Mouse (Mus musculus) liver, adult 2 months (tissue): Measurements from ENCODE around the gene Ktn1. TPM values are rescaled to one million over a fixed set of nuclear protein-coding genes. Genes with fewer than 3 reads are reported as not detected.

Experiments
- DNase-seq: peaks from one replicate; pipeline ENCODE4 v3.0.0-alpha.2; 2011; ENCODE audit warnings: low read depth, low spot score; ENCODE audit errors: extremely low read depth
- H3K27ac ChIP-seq: fragments of 200-500 bp; replicated peaks from 2 replicates; pipeline ENCODE4 v1.5.1; 2012; ENCODE audit warnings: low read depth, mild to moderate bottlenecking, control low read depth, inconsistent platforms, low read length; ENCODE audit not compliant: insufficient read depth
- H3K27me3 ChIP-seq: fragments of 200-500 bp; 2 replicates; pipeline ENCODE4 v1.6.1; 2012; ENCODE audit warnings: mild to moderate bottlenecking, moderate library complexity, low read length, inconsistent platforms; ENCODE audit not compliant: control insufficient read depth, insufficient read depth
- H3K36me3 ChIP-seq: fragments of 200-500 bp; 2 replicates; pipeline ENCODE4 v1.6.1; 2012; ENCODE audit warnings: low read length, inconsistent platforms; ENCODE audit not compliant: control insufficient read depth, insufficient read depth
- H3K4me1 ChIP-seq: fragments of 200-500 bp; 2 replicates; pipeline ENCODE4 v1.6.1; 2011; ENCODE audit warnings: low read length; ENCODE audit not compliant: control insufficient read depth, insufficient read depth
- H3K4me3 ChIP-seq: fragments of 200-500 bp; 2 replicates; pipeline ENCODE4 v1.5.1; 2011; ENCODE audit warnings: low read depth, mild to moderate bottlenecking, control low read depth, low read length, moderate library complexity; ENCODE audit not compliant: insufficient read depth
- H3K79me2 ChIP-seq: fragments of 200-500 bp; 2 replicates; pipeline ENCODE4 v1.6.1; 2012; ENCODE audit warnings: inconsistent platforms, mild to moderate bottlenecking, low read length, moderate library complexity; ENCODE audit not compliant: control insufficient read depth, insufficient read depth
- H3K9ac ChIP-seq: fragments of 200-500 bp; 2 replicates; pipeline ENCODE4 v1.6.1; 2012; ENCODE audit warnings: low read depth, mild to moderate bottlenecking, control low read depth, inconsistent platforms, low read length
- CTCF ChIP-seq: fragments of 200-500 bp; IDR thresholded peaks from 2 replicates; pipeline ENCODE4 v1.5.1; 2011; ENCODE audit warnings: low read depth, low read length, control low read depth
- POLR2A ChIP-seq: fragments of 200-500 bp; IDR thresholded peaks from 2 replicates; pipeline ENCODE4 v1.6.1; 2011; ENCODE audit warnings: low read length, control low read depth; ENCODE audit not compliant: insufficient read depth; ENCODE audit errors: extremely low read depth
- WGBS: fragments of 180-500 bp; shearing (Covaris S2); methylation state at CpG from one replicate; pipeline ENCODE4 v1.1.7; 2018; 5-methylcytosine and 5-hydroxymethylcytosine counted together
- polyA plus RNA-seq: library from polyadenylated mRNA; depleted of rRNA; stranded (reverse); fragments of >200 nt; gene quantifications from 2 replicates; pipeline ENCODE4 v1.2.3, GENCODE M21; 2012
- total RNA-seq: library from RNA; depleted of rRNA; stranded (reverse); fragments of >200 nt; gene quantifications from 2 replicates; pipeline ENCODE4 v1.2.3, GENCODE M21; 2014

Gene Ktn1
- total and polyA plus RNA-seq, 2 experiments = 1.9 to 18.4 TPM

- H3K9ac ChIP-seq = no peak overlapping the region
- no peaks in the 10 kb centered on the region for H3K79me2 ChIP-seq
- DNase-seq = no peak
- 64% methylated on average over 2 of the region's 2 CpGs for WGBS
- no peak overlapping the region for H3K27ac ChIP-seq
- no peak overlapping the region for H3K4me3 ChIP-seq
- no peaks in the 10 kb centered on the region for H3K4me1 ChIP-seq
- no peak for TF ChIP-seq CTCF
- TF ChIP-seq POLR2A = no peak
- H3K36me3 ChIP-seq = no peaks in the 10 kb centered on the region
- H3K27me3 ChIP-seq = no peaks in the 10 kb centered on the region
Measured at GRCm38 (mm10) chr14:47626812-47627211, 21.4 kb upstream of the Ktn1 start.

DNA sequence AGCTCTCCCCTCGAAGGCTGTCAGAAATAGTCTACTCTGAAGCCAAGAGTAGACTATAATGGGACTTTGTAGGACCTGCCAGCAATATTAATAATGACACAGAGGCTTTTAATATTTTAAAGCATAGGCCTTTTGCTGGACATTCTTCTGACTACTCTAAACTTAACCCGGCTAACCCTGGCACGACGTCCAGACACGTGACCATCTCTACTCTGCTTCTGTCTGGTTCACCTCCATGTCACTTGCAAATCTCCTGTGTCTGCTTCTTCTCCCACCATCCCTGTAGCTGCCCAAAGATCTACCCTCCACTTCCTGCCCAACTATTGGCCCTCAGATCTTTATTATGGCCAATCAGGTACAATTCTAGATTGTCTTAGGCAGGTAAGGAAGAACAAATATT is 20.9 kb upstream of the Ktn1 start:
- WGBS = 86% methylated on average over 5 of the region's 5 CpGs
- no peak for TF ChIP-seq POLR2A
- no peak for TF ChIP-seq CTCF
- DNase-seq = no peak

GRCm38 (mm10) chr14:47632419-47632818 is 15.8 kb upstream of the Ktn1 start:
- Histone ChIP-seq H3K9ac (no peak overlapping the region), H3K27ac (no peak overlapping the region), H3K36me3 (no peaks in the 10 kb centered on the region), H3K4me1 (peaks cover 3% of the 10 kb centered on the region; the same call in 1 of the 2 replicates), H3K27me3 (no peaks in the 10 kb centered on the region), H3K4me3 (no peak overlapping the region), H3K79me2 (no peaks in the 10 kb centered on the region)
- WGBS = 91% methylated on average over 1 of the region's 1 CpGs
- DNase-seq = no peak
- no peak for TF ChIP-seq POLR2A
- TF ChIP-seq CTCF = no peak

More for the DNA sequence above, 20.9 kb upstream of the Ktn1 start:
- no peaks in the 10 kb centered on the region for H3K36me3 ChIP-seq
- H3K4me3 ChIP-seq = no peak overlapping the region
- H3K27me3 ChIP-seq = no peaks in the 10 kb centered on the region
- no peaks in the 10 kb centered on the region for H3K4me1 ChIP-seq
- no peak overlapping the region for H3K27ac ChIP-seq
- H3K79me2 ChIP-seq = no peaks in the 10 kb centered on the region
- no peak overlapping the region for H3K9ac ChIP-seq

GRCm38 (mm10) chr14:47634410-47634809 is 13.8 kb upstream of the Ktn1 start:
- 66% methylated on average over 9 of the region's 9 CpGs for WGBS
- H3K4me1 ChIP-seq = peaks cover 3% of the 10 kb centered on the region; the same call in 1 of the 2 replicates
- TF ChIP-seq CTCF = no peak
- no peak for TF ChIP-seq POLR2A
- DNase-seq = peak; percentile 12
- no peaks in the 10 kb centered on the region for H3K79me2 ChIP-seq
- no peak overlapping the region for H3K4me3 ChIP-seq
- H3K27ac ChIP-seq = no peak overlapping the region
- no peaks in the 10 kb centered on the region for H3K27me3 ChIP-seq
- no peak overlapping the region for H3K9ac ChIP-seq
- H3K36me3 ChIP-seq = no peaks in the 10 kb centered on the region

DNA sequence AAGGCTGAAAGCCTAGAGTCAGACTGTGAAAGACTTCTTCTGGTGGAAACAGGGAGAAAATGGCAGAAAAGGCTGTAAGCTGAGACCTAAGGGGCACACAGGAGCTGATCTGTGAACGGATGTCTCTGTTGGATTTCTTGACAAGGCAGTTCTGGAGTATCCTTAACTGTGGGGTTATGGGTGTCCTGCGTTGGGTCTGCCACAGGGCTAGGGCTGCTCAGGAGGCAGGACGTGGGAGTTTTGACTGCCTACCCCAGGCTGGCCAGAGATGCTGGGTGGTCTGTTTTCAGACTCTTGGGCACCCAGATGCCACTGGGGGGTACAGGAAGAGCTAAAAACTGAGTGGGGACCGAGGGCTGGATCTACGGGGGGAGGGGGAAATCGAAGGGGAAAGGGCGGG is 13.4 kb upstream of the Ktn1 start:
- Histone ChIP-seq H3K36me3 (no peaks in the 10 kb centered on the region), H3K4me1 (peaks cover 3% of the 10 kb centered on the region; the same call in 1 of the 2 replicates), H3K9ac (no peak overlapping the region), H3K27me3 (no peaks in the 10 kb centered on the region), H3K4me3 (no peak overlapping the region), H3K27ac (peak overlapping the region; percentile 8; the same call in 1 of the 2 replicates), H3K79me2 (no peaks in the 10 kb centered on the region)
- 74% methylated on average over 7 of the region's 7 CpGs for WGBS
- no peak for TF ChIP-seq CTCF
- no peak for TF ChIP-seq POLR2A
- no peak for DNase-seq

DNA sequence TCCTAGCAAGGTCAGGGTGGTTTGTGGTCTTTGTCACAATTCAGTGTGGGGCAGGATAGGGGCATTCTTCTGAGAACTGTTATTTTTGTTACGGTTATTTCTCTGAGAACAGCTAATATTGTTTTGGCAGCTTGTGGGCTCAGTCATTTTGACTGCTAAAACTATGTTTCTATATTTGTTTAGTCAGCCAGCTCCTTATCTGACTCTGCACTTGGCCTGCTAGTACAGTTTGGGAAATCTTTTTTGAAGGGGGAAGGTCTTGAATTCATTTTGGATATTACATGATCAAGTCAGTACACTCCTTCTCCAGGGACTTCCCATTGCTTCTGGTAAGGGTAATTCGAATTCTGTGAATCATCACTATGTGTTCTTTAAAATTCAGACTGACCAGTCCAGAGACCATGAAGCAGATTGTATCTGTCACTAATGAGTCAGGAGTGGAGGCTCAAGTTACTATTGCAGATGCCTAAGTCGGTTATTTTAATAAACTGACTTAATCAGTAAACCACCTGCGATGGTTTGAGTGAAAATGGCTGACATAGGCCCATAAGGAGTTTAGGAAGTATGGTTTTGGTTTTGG is 9.8 kb upstream of the Ktn1 start:
- DNase-seq = no peak
- Histone ChIP-seq H3K9ac (no peak overlapping the region), H3K4me1 (peaks cover 3% of the 10 kb centered on the region; the same call in 1 of the 2 replicates), H3K4me3 (no peak overlapping the region), H3K27ac (no peak overlapping the region), H3K36me3 (no peaks in the 10 kb centered on the region), H3K79me2 (no peaks in the 10 kb centered on the region), H3K27me3 (no peaks in the 10 kb centered on the region)
- TF ChIP-seq POLR2A (no peak), CTCF (no peak)
- WGBS = 77% methylated on average over 4 of the region's 4 CpGs
